In genomic region chr2:94263530-94263937, GRCm38 (mm10) we compare ENCODE assay signal across 8 mouse cellular contexts.
DNase-seq lines count a peak whose midpoint lies in the region; ATAC-seq and TF ChIP-seq lines count a peak whose summit lies in the region.

No protein-coding gene starts in this region.

- no peak for ATAC-seq in heart, embryonic 11.5 days (replicated peaks; ENCODE audit: insufficient number of reproducible peaks, low FRiP score, low TSS enrichment)
- no peak for ATAC-seq in neural tube, embryonic 11.5 days (ENCODE audit: insufficient read depth, low FRiP score, low TSS enrichment)
- ATAC-seq in monocyte, adult 5-6 weeks (replicated peaks; ENCODE audit: insufficient number of reproducible peaks, low FRiP score, low TSS enrichment, poor library complexity, severe bottlenecking), result no peak

- no peaks in the 10 kb centered on the region for H3K79me2 ChIP-seq in MEL (ENCODE audit: control insufficient read depth, insufficient read depth, low read length, poor library complexity)

- peaks cover 18% of the 10 kb centered on the region for H3K4me1 ChIP-seq in heart, embryonic 11.5 days (ENCODE audit: control insufficient read depth, insufficient read depth, low read length)
- peaks cover 2 to 16% of the 10 kb centered on the region in 2 experiments; a peak in 3 of 4 replicates for H3K4me1 ChIP-seq in MEL (ENCODE audit: control insufficient read depth in 1 of 2, insufficient read depth in 2 of 2, low read length in 2 of 2)
- peaks cover 14% of the 10 kb centered on the region for H3K4me1 ChIP-seq in embryonic fibroblast, embryonic 13.5 days (ENCODE audit: control insufficient read depth, insufficient read depth, low read length)
- peaks cover 20% of the 10 kb centered on the region for H3K4me1 ChIP-seq in neural tube, embryonic 11.5 days (ENCODE audit: control insufficient read depth, insufficient read depth, low read length)

- 2% methylated on average over 14 of the region's 14 CpGs for WGBS in heart, embryonic 11.5 days (ENCODE audit: insufficient replicate concordance)
- WGBS in neural tube, embryonic 11.5 days, result 1% methylated on average over 14 of the region's 14 CpGs

- no peaks in the 10 kb centered on the region for H3K9me3 ChIP-seq in heart, embryonic 11.5 days (replicated peaks; ENCODE audit: control insufficient read depth, low read length)
- H3K9me3 ChIP-seq in MEL (replicated peaks; ENCODE audit: insufficient read depth, low read length), result no peaks in the 10 kb centered on the region
- H3K9me3 ChIP-seq in neural tube, embryonic 11.5 days (ENCODE audit: control insufficient read depth, low read length), result no peaks in the 10 kb centered on the region

- TF ChIP-seq CTCF in MEL (IDR thresholded peaks at IDR 0.05 in 2 of 3, conservative IDR thresholded peaks at IDR 0.05 in 1 of 3; ENCODE audit: control insufficient read depth in 1 of 3, insufficient read depth in 1 of 3, low read depth in 2 of 3, low read length in 3 of 3, poor library complexity in 1 of 3, severe bottlenecking in 1 of 3), result no peak
- no peak for TF ChIP-seq CTCF in embryonic fibroblast, embryonic 13.5 days (IDR thresholded peaks at IDR 0.05; ENCODE audit: borderline replicate concordance, insufficient read depth, low read length)

- H3K36me3 ChIP-seq in heart, embryonic 11.5 days (ENCODE audit: control insufficient read depth, insufficient read depth, low read length), result no peaks in the 10 kb centered on the region
- H3K36me3 ChIP-seq in MEL (ENCODE audit: control insufficient read depth in 1 of 2, insufficient read depth in 2 of 2, low read length in 2 of 2), result peaks cover 0 to 6% of the 10 kb centered on the region in 2 experiments; a peak in 2 of 4 replicates
- H3K36me3 ChIP-seq in neural tube, embryonic 11.5 days (ENCODE audit: control insufficient read depth, insufficient read depth, low read length), result no peaks in the 10 kb centered on the region

- no peak for TF ChIP-seq RAD21 in MEL (IDR thresholded peaks at IDR 0.05; ENCODE audit: low read depth, low read length)

- H3K9ac ChIP-seq in heart, embryonic 11.5 days (ENCODE audit: low read depth, low read length), result peak overlapping the region; percentile 10; the same call in 1 of the 2 replicates
- H3K9ac ChIP-seq in MEL (ENCODE audit: control insufficient read depth, low read depth, low read length, poor library complexity, severe bottlenecking), result no peak overlapping the region
- H3K9ac ChIP-seq in neural tube, embryonic 11.5 days (ENCODE audit: low read length), result no peak overlapping the region

- intact Hi-C loops in gastrocnemius, postnatal 14 days (cut with DNase I; ENCODE audit: low total_unique reads), result no loop called here

- TF ChIP-seq POLR2A in MEL (IDR thresholded peaks at IDR 0.05; ENCODE audit: control insufficient read depth in 1 of 2, insufficient read depth in 1 of 2, low read depth in 1 of 2, low read length in 2 of 2, poor library complexity in 1 of 2), result no peak
- no peak for TF ChIP-seq POLR2A in embryonic fibroblast, embryonic 13.5 days (IDR thresholded peaks at IDR 0.05; ENCODE audit: low read depth, low read length)

- peak overlapping the region; percentile 74 for H3K4me2 ChIP-seq in heart, embryonic 11.5 days
- H3K4me2 ChIP-seq in neural tube, embryonic 11.5 days (ENCODE audit: low read depth), result peak overlapping the region; percentile 41

- peak overlapping the region; percentile 40 for H3K4me3 ChIP-seq in heart, embryonic 11.5 days (ENCODE audit: low read depth, low read length)
- H3K4me3 ChIP-seq in MEL (ENCODE audit: control insufficient read depth in 1 of 2, insufficient read depth in 1 of 2, low read depth in 2 of 2, low read length in 2 of 2), result no peak overlapping the region
- H3K4me3 ChIP-seq in embryonic fibroblast, embryonic 13.5 days (ENCODE audit: insufficient read depth, low read length), result 0 out of 2 replicates have a peak overlapping the region, but pooled peaks have one; percentile 10
- peak overlapping the region; percentile 7 for H3K4me3 ChIP-seq in neural tube, embryonic 11.5 days (ENCODE audit: low read depth, low read length)

- peaks cover 3% of the 10 kb centered on the region; the same call in 1 of the 2 replicates for H3K27me3 ChIP-seq in heart, embryonic 11.5 days (ENCODE audit: control insufficient read depth, insufficient read depth, low read length)
- peaks cover 0 to 5% of the 10 kb centered on the region in 2 experiments; a peak in 3 of 4 replicates for H3K27me3 ChIP-seq in MEL (ENCODE audit: control insufficient read depth in 1 of 2, insufficient read depth in 2 of 2, low read length in 2 of 2)
- H3K27me3 ChIP-seq in neural tube, embryonic 11.5 days (ENCODE audit: control insufficient read depth, insufficient read depth, low read length), result no peaks in the 10 kb centered on the region

- TF ChIP-seq EP300 in MEL (IDR thresholded peaks at IDR 0.05; ENCODE audit: low read depth in 1 of 2, low read length in 2 of 2), result no peak

- DNase-seq in heart, adult 11 months, result no peak
- no peak for DNase-seq in MEL (ENCODE audit: low read depth, low spot score)
- peak; percentile 27 for DNase-seq in kidney, postnatal 10 days
- DNase-seq in neural tube, embryonic 11.5 days (ENCODE audit: low spot score), result peak; percentile 52
- no peak for DNase-seq in gastrocnemius, postnatal 14 days

- peak overlapping the region; percentile 31 for H3K27ac ChIP-seq in heart, embryonic 11.5 days (ENCODE audit: low read depth, low read length)
- H3K27ac ChIP-seq in MEL (ENCODE audit: control insufficient read depth, low read depth, low read length), result no peak overlapping the region
- no peak overlapping the region for H3K27ac ChIP-seq in embryonic fibroblast, embryonic 13.5 days (ENCODE audit: insufficient read depth, low read length)
- H3K27ac ChIP-seq in neural tube, embryonic 11.5 days (ENCODE audit: low read depth, low read length), result no peak overlapping the region

TF ChIP-seq in MEL, 35 proteins besides CTCF, POLR2A, EP300 and RAD21:
- TF ChIP-seq ZNF384 (IDR thresholded peaks at IDR 0.05; ENCODE audit: low read depth, low read length) (peak; percentile 42; the same call in 1 of the 2 replicates), NELFE (IDR thresholded peaks at IDR 0.05; ENCODE audit: low read depth, low read length) (no peak)

Comparison
In these comparisons a context has a peak if more than half of its experiments do, and no peak if none do; other contexts are left out.
1. H3K4me3 ChIP-seq: peak in heart, embryonic 11.5 days (single experiment), embryonic fibroblast, embryonic 13.5 days (single experiment) and neural tube, embryonic 11.5 days (single experiment); none in MEL (0 of 2).
2. DNase-seq: peak in kidney, postnatal 10 days (single experiment) and neural tube, embryonic 11.5 days (single experiment); none in heart, adult 11 months (single experiment), MEL (single experiment) and gastrocnemius, postnatal 14 days (single experiment).